Mouse (Mus musculus) right cerebral cortex, postnatal 4 days (tissue): ENCODE measurements at regions not wholly inside any gene's neighbourhood (a gene's known extent, or its start where the extent isn't known, plus 50 kb on each side); places are given as distances from the start of the nearest gene placed in this dataset.

Source experiments
- DNase-seq: peaks from one replicate; pipeline ENCODE4 v3.0.0-alpha.2; 2022

DNA sequence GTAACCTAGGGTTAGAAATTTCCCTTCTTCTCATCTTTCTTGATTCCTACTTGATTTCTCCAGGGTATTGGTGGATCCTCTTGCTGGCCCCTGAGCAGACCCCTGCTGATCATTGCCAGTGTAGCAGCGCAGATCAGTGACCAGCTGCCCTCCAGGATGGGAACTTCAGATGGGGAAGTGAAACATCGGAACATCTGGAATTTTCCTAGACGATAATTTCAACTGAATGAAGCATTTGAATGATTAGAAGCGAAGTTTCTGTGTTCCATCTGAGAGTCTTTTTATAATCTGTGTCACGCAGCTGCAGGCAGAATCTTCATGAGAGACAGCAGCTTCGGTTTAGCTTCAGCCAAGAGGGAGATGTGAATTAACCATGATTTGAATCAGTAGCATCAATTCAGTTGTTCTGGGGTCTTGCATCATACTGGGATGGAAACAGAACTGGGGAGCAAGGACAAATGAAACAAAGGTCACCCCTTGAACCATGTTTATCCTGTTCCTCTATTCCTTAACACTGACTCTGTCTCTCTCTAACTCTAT, 57.8 kb upstream of the Ddit4l start:
- DNase-seq, result no peak

DNA sequence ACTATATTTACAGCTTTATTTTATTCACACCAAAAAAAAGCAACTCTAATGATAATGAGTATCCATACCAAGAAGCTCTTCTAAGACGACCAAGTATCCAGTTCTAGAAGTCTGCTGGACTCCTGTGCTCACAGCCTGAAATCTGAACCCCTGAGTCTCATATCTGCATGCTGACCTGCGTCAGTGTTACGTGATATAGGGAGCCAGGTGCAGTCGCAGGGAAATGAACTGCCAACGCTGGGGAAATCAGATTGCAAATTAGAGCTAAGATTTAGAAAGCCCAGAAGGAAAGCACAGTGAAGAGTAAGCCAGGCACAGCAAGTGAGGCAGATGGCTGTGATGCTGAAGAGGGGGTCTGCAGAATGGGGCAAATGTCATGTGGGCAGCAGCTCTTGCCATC, 57.1 kb upstream of the Ddit4l start:
- DNase-seq, result no peak

DNA sequence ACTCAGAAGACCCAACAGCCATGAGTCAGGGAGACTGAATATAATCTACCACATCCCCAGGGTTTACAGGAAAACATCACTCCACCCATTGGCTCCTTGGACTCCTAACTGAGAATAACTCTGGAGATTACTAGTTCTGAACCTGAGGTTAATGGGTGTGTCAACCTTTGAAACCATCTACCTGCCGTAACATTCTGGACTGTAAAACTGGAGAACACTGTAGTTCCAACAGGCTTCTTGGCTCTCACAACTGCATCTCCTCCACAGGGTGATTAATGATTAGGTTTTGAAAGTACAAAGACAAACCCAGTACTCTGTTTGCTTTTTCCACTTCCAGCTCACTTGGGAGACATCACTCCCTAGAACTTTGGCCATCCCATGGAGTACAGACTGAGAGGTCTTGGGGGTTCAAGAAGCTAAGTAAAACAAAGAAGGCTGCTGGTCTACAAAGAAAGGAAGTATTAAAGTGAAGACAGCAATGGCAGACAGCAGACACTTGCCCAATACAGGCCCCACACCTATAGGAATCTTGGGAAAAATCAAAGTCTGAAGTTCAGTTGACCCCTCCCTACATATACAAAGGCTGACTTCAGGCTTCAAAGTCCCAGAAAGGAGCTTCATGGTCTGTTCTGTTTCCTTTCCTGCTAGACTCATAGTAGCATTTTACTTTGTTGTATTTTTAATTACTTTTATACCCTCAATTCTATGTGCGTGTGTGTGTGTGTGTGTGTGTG, 52.7 kb upstream of the Ddit4l start:
- no peak for DNase-seq
